Mouse (Mus musculus): ENCODE results near the gene Ankrd37. TPM values are rescaled to one million over a fixed set of nuclear protein-coding genes. Genes with fewer than 3 reads are reported as not detected.

Gene Ankrd37
- polyA plus RNA-seq (2012; rRNA removed): 12.9 and 18.6 TPM in 2 replicates

DNA sequence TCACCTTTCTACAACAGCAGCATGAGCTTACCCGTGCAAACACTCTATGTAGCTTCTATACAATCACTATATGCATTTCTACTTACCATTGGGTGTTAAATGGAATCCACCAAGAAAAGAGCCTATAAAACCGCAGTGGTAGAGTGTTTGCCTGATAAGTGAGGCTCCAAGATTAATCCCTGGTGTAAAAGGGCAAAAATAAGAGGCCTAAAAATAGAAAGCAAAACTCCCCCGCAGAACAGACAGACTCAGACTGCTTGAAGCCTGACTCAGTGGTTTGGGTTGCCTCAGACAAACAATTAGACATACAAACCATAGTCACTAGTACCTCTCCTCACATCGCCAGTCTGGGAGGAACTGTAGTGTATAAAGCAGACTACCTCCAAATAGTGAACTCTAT is at the start of gene Ankrd37:
Ankrd37 (minus strand) TSS at position 112 of the 400 bp plus-strand sequence.

DNA sequence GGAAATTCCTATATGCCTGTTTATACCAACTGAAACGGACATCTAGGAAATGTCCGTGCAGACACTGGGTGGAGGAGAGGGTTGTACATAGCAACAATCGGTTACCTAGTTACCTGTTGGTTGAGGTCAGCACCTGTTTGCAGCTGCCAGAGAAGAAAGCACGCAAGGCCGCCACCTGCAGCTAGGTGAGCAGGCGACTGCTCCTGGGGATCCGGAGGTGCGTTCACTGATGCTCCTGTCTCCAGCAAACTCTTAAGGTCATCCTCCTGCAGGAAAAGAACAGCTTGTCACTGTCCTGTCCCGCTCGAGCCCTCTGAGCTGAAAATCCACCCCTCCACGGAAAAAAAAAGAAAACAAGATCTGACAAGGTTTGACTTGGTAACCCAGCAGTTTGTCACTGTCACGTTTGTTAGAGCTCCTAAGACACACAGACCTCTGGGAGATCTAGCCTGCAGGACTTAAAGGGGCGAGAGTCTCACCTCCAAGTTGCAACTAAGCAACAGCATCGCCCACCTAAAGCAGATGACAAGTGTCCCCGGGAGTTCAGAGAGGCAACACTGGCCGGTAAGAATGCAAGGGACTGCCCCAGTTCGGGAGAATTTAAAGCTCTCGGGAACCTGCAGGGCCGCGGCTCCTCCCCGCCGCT is 6.2 kb downstream of the Ankrd37 start, which contains the start of gene Lrp2bp:
Lrp2bp (plus strand) TSS at position 166 of the 646 bp plus-strand sequence.

GRCm38 (mm10) chr8:45975126-45975836 is 30.2 kb downstream of the Ankrd37 start, which contains the start of the genes 1700029J07Rik and Ufsp2:
Gene 1700029J07Rik (minus strand): TSS chr8:45975252.
Gene Ufsp2 (plus strand): TSS chr8:45975528.

Other genes with a start within 250 kb of the Ankrd37 start
- gene Pdlim3, start 120.2 kb downstream of the Ankrd37 start, polyA plus RNA-seq (2012; rRNA removed): 20.1 and 21.4 TPM in 2 replicates
- gene Ccdc110, start 71.1 kb downstream of the Ankrd37 start, polyA plus RNA-seq (2012; rRNA removed): 0.11 TPM in 2 replicates
- gene 1700029J07Rik, start 30.5 kb downstream of the Ankrd37 start, polyA plus RNA-seq (2012; rRNA removed): 4.1 and 4.6 TPM in 2 replicates
- 31.7 and 45.2 TPM in 2 replicates for gene Ufsp2, start 30.2 kb downstream of the Ankrd37 start, polyA plus RNA-seq (2012; rRNA removed)
- 0.10 and 0.14 TPM in 2 replicates for gene Lrp2bp, start 6.4 kb downstream of the Ankrd37 start, polyA plus RNA-seq (2012; rRNA removed)
- 8.1 and 16.2 TPM in 2 replicates for gene Cfap97, start 146.1 kb upstream of the Ankrd37 start, polyA plus RNA-seq (2012; rRNA removed)
- gene Snx25, start 146.5 kb upstream of the Ankrd37 start, polyA plus RNA-seq (2012; rRNA removed): 11.4 and 23.1 TPM in 2 replicates
- gene Slc25a4, start 205.6 kb upstream of the Ankrd37 start, polyA plus RNA-seq (2012; rRNA removed): 405 and 436 TPM in 2 replicates

All from central nervous system, embryonic 11.5 days (tissue).